Mouse (Mus musculus) Patski (cell line): Measurements from ENCODE around the gene Sorcs1. TPM values are rescaled to one million over a fixed set of nuclear protein-coding genes. Genes with fewer than 3 reads are reported as not detected.

ENCODE experiments used
- ATAC-seq: fragments of 100-300 bp; one replicate; pipeline ENCODE4 v1.8.0; 2021
- CTCF ChIA-PET: fragments of 350-600 bp; sonication (Branson Sonifier 250); formaldehyde crosslinking; loops from one replicate; lab custom pipeline; 2022; ENCODE audit warnings: inconsistent platforms; lab: Charles Lee
- POLR2A ChIA-PET: fragments of 350-600 bp; sonication (Branson Sonifier 250); formaldehyde crosslinking; loops from one replicate; lab custom pipeline; 2022; ENCODE audit warnings: antibody characterized with exemption, inconsistent platforms; lab: Charles Lee
- DNase-seq: peaks from one replicate; pipeline ENCODE4 v3.0.0-alpha.2; 2011; ENCODE audit warnings: low read depth, low spot score
- H3K27me3 ChIP-seq: fragments of 371-371 bp; one replicate; pipeline ENCODE4 v1.5.1; 2021
- CTCF ChIP-seq: fragments of 100-300 bp; IDR thresholded peaks from one replicate; pipeline ENCODE4 v1.5.1; 2021
- in situ Hi-C: fragments of 300-500 bp; cut with MboI; formaldehyde crosslinking; loops from 3 replicates; pipeline ENCODE4 v1.11.1; 2018; ENCODE audit warnings: low pct_unique_long_range_greater_than_20kb, mixed read lengths
- polyA plus RNA-seq: library from polyadenylated mRNA; unstranded; gene quantifications from one replicate; pipeline ENCODE4 v1.2.3, GENCODE M21; 2021

Gene Sorcs1
- polyA plus RNA-seq, 1 experiment from 2014 or later = not detected

- DNase-seq = no peak
- no peak for ATAC-seq
- H3K27me3 ChIP-seq = no peaks in the 10 kb centered on the region
- CTCF ChIA-PET = no interaction called here
- no peak for TF ChIP-seq CTCF
- in situ Hi-C loops = no loop called here
- POLR2A ChIA-PET = interaction anchor here (0.6 to 0.9 kb wide), 2 partner anchors 12 to 676 kb away, joined by 3 read pairs; no protein-coding TSS in a partner anchor
These were observed 315.6 kb downstream of the Sorcs1 start for GRCm38 (mm10) chr19:50362655-50363500.

GRCm38 (mm10) chr19:50358561-50358960, 319.9 kb downstream of the Sorcs1 start:
- TF ChIP-seq CTCF = no peak
- in situ Hi-C loops = no loop called here
- no peak for ATAC-seq
- H3K27me3 ChIP-seq = no peaks in the 10 kb centered on the region
- ChIA-PET POLR2A (no interaction called here), CTCF (no interaction called here)
- no peak for DNase-seq

GRCm38 (mm10) chr19:50339211-50339610, 339.2 kb downstream of the Sorcs1 start:
- ChIA-PET POLR2A (no interaction called here), CTCF (no interaction called here)
- peaks cover 10% of the 10 kb centered on the region for H3K27me3 ChIP-seq
- in situ Hi-C loops = no loop called here
- ATAC-seq = no peak
- no peak for TF ChIP-seq CTCF
- DNase-seq = no peak

- POLR2A ChIA-PET = no interaction called here
- DNase-seq (no peak), ATAC-seq (no peak)
- no peak for TF ChIP-seq CTCF
- CTCF ChIA-PET = interaction anchor here (0.7 kb wide), 1 partner anchor 13 kb away, joined by 4 read pairs; no protein-coding TSS in a partner anchor
- in situ Hi-C loops = no loop called here
- peaks cover 10% of the 10 kb centered on the region for H3K27me3 ChIP-seq
These were observed 341.7 kb downstream of the Sorcs1 start for GRCm38 (mm10) chr19:50336751-50337150.

GRCm38 (mm10) chr19:50331136-50331535, 347.3 kb downstream of the Sorcs1 start:
- no peak for ATAC-seq
- ChIA-PET CTCF (interaction anchor here (0.9 to 1.4 kb wide), 2 partner anchors 8 to 25 kb away, joined by 3 to 4 read pairs; no protein-coding TSS in a partner anchor), POLR2A (no interaction called here)
- in situ Hi-C loops = no loop called here
- peaks cover 8% of the 10 kb centered on the region for H3K27me3 ChIP-seq
- TF ChIP-seq CTCF = no peak
- DNase-seq = no peak

- no peak for TF ChIP-seq CTCF
- ChIA-PET CTCF (no interaction called here), POLR2A (no interaction called here)
- no peak for ATAC-seq
- no peak for DNase-seq
- in situ Hi-C loops = no loop called here
- no peaks in the 10 kb centered on the region for H3K27me3 ChIP-seq
These were observed 350.6 kb downstream of the Sorcs1 start for GRCm38 (mm10) chr19:50327804-50328203.

- DNase-seq = no peak
- no peaks in the 10 kb centered on the region for H3K27me3 ChIP-seq
- in situ Hi-C loops = no loop called here
- POLR2A ChIA-PET = no interaction called here
- CTCF ChIA-PET = no interaction called here
- ATAC-seq = no peak
- TF ChIP-seq CTCF = no peak
These were observed 352.3 kb downstream of the Sorcs1 start for GRCm38 (mm10) chr19:50326151-50326550.

- TF ChIP-seq CTCF = no peak
- ATAC-seq = no peak
- no peak for DNase-seq
- ChIA-PET POLR2A (no interaction called here), CTCF (no interaction called here)
- H3K27me3 ChIP-seq = no peaks in the 10 kb centered on the region
- in situ Hi-C loops = no loop called here
These were observed 352.8 kb downstream of the Sorcs1 start for GRCm38 (mm10) chr19:50325686-50326085.

GRCm38 (mm10) chr19:50307046-50307445, 371.4 kb downstream of the Sorcs1 start:
- peaks cover 3% of the 10 kb centered on the region for H3K27me3 ChIP-seq
- ChIA-PET POLR2A (no interaction called here), CTCF (no interaction called here)
- ATAC-seq = no peak
- TF ChIP-seq CTCF = no peak
- no peak for DNase-seq
- in situ Hi-C loops = no loop called here

- ChIA-PET POLR2A (no interaction called here), CTCF (no interaction called here)
- peaks cover 5% of the 10 kb centered on the region for H3K27me3 ChIP-seq
- ATAC-seq = no peak
- TF ChIP-seq CTCF = no peak
- DNase-seq = no peak
- in situ Hi-C loops = no loop called here
These were observed 384.2 kb downstream of the Sorcs1 start for GRCm38 (mm10) chr19:50294205-50294604.

GRCm38 (mm10) chr19:50264450-50264849, 414.0 kb downstream of the Sorcs1 start:
- H3K27me3 ChIP-seq = no peaks in the 10 kb centered on the region
- DNase-seq = no peak
- ATAC-seq = no peak
- ChIA-PET POLR2A (no interaction called here), CTCF (interaction anchor here (0.9 kb wide), 1 partner anchor 9 kb away, joined by 3 read pairs; no protein-coding TSS in a partner anchor)
- TF ChIP-seq CTCF = peak; percentile 11
- in situ Hi-C loops = no loop called here
